Mouse (Mus musculus): ENCODE data around the gene Abcc6.

DNA sequence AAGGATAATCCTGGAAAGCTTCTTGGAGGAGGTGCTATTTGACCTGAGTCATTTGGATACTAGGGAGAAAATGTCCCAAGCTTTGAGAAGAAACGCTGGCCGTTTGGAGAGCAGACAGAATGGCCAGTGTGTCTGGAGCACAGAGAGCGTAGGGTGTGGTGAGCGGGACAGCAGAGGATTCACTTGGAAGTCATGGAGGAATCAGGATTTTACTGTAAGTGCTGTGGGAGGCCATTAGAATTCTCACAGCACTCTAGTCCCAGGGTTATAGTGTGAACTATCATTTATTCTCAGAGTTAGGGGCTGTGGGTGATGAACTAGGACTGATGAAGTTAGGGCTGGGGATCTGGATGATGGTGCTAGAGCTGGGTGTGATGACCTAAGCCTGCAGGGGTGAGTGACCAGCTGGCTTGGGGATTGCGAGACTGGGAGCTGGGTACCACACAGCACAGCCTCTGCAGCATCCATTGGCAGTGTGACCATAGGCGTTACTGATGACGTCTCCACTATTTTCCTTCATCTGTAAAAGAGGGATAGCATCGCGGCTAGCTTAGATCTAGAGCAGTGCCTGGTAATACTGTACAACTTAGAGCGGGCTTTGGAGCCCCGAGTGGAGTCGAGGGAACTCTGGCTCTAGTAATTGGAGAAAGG is 108.0 kb downstream of the Abcc6 start:
- no peak for TF ChIP-seq CTCF (conservative IDR thresholded peaks at IDR 0.05; ENCODE audit: low read length)
- no peak for TF ChIP-seq NANOG (IDR thresholded peaks at IDR 0.05; ENCODE audit: borderline replicate concordance, low read length)
- TF ChIP-seq POU5F1 (IDR thresholded peaks at IDR 0.05; ENCODE audit: borderline replicate concordance, low read length) = no peak
